Mouse (Mus musculus) testis, postnatal 10 days (tissue): Measurements from ENCODE around the gene Greb1.

ENCODE experiments used
- DNase-seq: peaks from one replicate; pipeline ENCODE4 v3.0.0; 2021; ENCODE audit warnings: low spot score

Gene Greb1

DNA sequence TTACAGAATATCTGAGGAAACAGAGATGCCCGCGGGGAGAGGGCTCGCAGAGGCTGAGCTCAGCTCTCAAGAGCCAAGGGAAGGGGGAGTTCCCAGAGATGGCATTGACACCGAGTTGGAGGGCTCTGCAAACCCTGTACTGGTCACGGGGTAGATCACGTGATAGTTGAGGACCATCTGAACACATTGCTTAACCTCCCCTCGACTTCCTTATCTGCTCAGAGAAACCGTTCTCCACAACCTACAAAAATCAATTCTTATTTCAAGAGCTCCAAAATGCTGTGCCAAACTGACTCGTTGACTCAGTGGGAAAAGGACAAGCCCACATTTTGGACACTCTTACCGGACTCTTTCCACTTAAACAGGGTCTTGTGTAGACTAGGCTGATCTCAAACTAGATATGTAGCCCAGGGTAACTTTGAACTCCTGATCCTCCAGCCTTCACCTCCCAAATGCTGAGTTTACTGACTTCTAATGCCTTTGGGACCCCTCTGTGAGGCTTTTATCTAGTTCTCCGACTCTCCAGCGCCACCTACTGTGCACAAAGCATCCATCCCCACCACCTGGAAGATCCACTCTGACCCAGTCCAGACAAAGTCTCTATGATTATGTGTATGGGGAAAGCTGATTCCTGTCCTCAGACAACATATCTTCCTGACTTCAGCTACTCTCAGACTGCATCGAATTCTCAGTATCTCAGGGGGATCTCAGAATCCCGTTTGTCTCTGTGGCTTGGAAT, 166.4 kb downstream of the Greb1 start:
- DNase-seq = peak; percentile 78

DNA sequence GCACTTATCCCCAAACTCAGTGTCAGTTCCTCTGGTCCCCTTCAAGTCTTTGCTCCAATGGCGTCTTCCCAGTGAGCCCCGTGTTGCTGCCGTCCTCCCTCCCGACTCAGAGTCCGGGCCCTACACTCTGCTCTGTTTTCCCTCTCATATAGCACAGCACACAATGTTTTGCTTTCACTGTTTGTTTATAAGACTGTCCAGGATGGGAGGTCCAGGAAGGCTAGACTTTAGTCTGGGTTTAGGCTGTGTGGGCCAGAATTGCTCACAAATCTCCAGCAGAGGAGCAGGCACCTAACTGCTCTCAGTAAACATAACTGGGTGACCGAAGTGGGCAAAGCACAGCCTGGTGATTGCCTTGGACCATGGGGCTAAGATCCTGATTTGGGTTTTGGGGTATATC, 167.5 kb downstream of the Greb1 start:
- no peak for DNase-seq

DNA sequence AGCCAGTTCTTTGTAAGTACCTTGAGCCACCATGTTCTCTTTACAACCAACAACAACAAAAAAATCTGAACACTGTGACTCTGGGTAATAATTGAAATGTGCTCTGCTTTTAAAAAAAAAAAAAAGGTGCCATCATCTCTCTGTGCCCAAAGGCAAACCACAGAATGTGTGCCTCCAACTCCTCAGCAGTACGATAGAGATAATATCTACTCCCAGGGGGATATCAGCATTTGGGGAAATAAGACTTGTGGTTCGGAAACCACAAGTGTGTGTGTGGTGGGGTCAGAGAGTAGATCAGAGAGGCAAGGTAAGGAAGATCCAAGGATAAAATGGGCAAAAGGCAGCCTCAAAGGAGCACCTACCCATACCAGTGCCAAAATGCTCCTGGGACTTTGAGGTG, 169.3 kb downstream of the Greb1 start:
- DNase-seq = no peak

DNA sequence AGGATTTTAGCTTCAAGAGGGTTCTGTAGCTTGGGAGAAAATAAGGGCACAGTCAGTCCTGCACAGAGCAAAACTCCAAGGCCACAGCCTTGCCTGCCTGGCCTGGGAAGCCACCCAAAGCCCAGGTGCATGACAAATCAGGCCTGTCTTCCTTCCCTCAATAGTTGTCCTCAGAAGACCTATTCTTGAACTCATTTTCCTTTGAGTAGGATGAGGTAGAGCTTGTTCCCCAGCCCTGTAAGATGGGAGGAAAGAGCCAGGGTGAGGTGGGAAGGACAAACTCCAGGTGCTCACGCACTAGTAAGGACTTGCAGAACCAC, 169.9 kb downstream of the Greb1 start:
- peak; percentile 43 for DNase-seq

DNA sequence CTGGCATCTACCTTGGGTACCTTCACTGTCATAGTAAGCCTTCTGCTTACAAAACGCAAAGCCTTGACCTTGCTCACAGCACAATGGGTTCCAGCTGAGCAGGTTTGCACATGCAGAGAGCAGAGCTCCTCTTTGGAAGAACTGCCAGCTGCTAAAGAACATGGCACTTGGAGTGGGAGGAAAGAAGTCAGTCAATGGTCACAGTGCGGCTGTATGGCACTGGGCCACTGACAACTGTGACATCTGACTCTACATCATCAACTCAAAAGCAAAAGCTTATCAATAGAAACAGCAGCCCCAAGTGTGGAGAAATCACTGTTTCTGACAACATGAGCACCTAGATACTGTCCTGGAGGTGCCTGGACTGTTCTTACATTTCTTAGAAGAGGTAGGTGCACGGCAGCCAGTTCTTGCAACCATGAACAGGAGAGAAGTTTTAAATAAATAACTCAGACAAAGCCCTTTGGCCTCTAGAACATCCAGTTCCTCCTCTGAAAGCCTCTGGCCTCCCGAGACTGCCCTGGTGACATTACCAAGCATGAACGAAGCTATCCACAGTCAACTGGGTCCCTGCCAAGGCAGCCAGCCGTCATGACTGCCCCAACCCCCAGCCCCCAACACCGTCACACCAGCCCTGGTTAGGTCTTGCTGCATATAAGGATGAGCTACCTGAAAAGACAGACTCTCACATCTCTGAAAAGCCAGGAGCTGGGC, 170.4 kb downstream of the Greb1 start:
- peak; percentile 63 for DNase-seq
